Mouse (Mus musculus) stomach, embryonic 14.5 days (tissue): ENCODE results near the gene Efcab5. TPM values are rescaled to one million over a fixed set of nuclear protein-coding genes. Genes with fewer than 3 reads are reported as not detected.
A peak's percentile ranks its signal among the peaks of the same experiment; 100 is the strongest.

ENCODE experiments used
- ATAC-seq: fragments of 200-750 bp; cut with Nextera tagmentation; 2 replicates; pipeline ENCODE4 v1.8.0; 2017; ENCODE audit warnings: low read depth, moderate TSS enrichment; ENCODE audit not compliant: insufficient number of reproducible peaks, insufficient read depth, low FRiP score
- H3K27ac ChIP-seq: fragments of 300-500 bp; sonication (generic); 2 replicates; pipeline ENCODE4 v1.5.1; 2014; ENCODE audit warnings: mild to moderate bottlenecking, low read length, moderate library complexity, mixed read lengths
- H3K27me3 ChIP-seq: fragments of 300-500 bp; sonication (generic); 2 replicates; pipeline ENCODE4 v1.6.1; 2014; ENCODE audit warnings: low read length, control low read depth, mixed read lengths; ENCODE audit not compliant: control insufficient read depth, insufficient read depth
- H3K36me3 ChIP-seq: fragments of 300-500 bp; sonication (generic); 2 replicates; pipeline ENCODE4 v1.6.1; 2014; ENCODE audit warnings: mild to moderate bottlenecking, control low read depth, low read length, moderate library complexity, mixed read lengths; ENCODE audit not compliant: control insufficient read depth, insufficient read depth
- H3K4me1 ChIP-seq: fragments of 300-500 bp; sonication (generic); 2 replicates; pipeline ENCODE4 v1.6.1; 2014; ENCODE audit warnings: low read length, control low read depth, mixed read lengths; ENCODE audit not compliant: control insufficient read depth, insufficient read depth
- H3K4me2 ChIP-seq: fragments of 300-500 bp; sonication (generic); replicated peaks from 2 replicates; pipeline ENCODE4 v1.6.1; 2014; ENCODE audit warnings: low read depth, low read length, control low read depth
- H3K4me3 ChIP-seq: fragments of 300-500 bp; sonication (generic); 2 replicates; pipeline ENCODE4 v1.5.1; 2014; ENCODE audit warnings: low read depth, low read length, control low read depth
- H3K9ac ChIP-seq: fragments of 300-500 bp; sonication (generic); replicated peaks from 2 replicates; pipeline ENCODE4 v1.6.1; 2014; ENCODE audit warnings: low read depth, mild to moderate bottlenecking, control low read depth, low read length, moderate library complexity, mixed read lengths
- H3K9me3 ChIP-seq: fragments of 300-500 bp; sonication (generic); 2 replicates; pipeline ENCODE4 v1.6.1; 2016; ENCODE audit warnings: low read depth, low read length, control low read depth; ENCODE audit not compliant: control insufficient read depth
- WGBS: fragments of 180-500 bp; shearing (Covaris S2); extraction: QIAGEN DNeasy Blood & Tissue Kit; methylation state at CpG from one replicate; pipeline ENCODE4 v1.1.7; 2014; 5-methylcytosine and 5-hydroxymethylcytosine counted together
- polyA plus RNA-seq: library from polyadenylated mRNA; unstranded; fragments of >200 nt; fragmentation: Nextera tagmentation; extraction: Ambion mirVana; gene quantifications from 2 replicates; pipeline ENCODE4 v1.2.1, GENCODE M21; 2014

The Efcab5 gene
- polyA plus RNA-seq, 1 experiment from 2014 or later = 0.36 TPM

GRCm38 (mm10) chr11:77214142-77214692 is 25.4 kb upstream of the Efcab5 start:
- 90% methylated on average over 1 of the region's 1 CpGs for WGBS
- H3K4me2 ChIP-seq = no peak overlapping the region
- H3K27ac ChIP-seq = no peak overlapping the region
- H3K9ac ChIP-seq = no peak overlapping the region
- H3K36me3 ChIP-seq = no peaks in the 10 kb centered on the region
- H3K27me3 ChIP-seq = no peaks in the 10 kb centered on the region
- no peak for ATAC-seq
- H3K9me3 ChIP-seq = no peaks in the 10 kb centered on the region
- H3K4me3 ChIP-seq = no peak overlapping the region
- 0 out of 2 replicates have a peak, but pooled peaks cover 3% of the 10 kb centered on the region for H3K4me1 ChIP-seq

- WGBS = 83% methylated on average over 1 of the region's 1 CpGs
- no peak overlapping the region for H3K4me2 ChIP-seq
- no peak for ATAC-seq
Measured at GRCm38 (mm10) chr11:77200703-77201102, 11.9 kb upstream of the Efcab5 start.

GRCm38 (mm10) chr11:77199636-77200035 is 10.9 kb upstream of the Efcab5 start:
- Histone ChIP-seq H3K36me3 (no peaks in the 10 kb centered on the region), H3K27me3 (no peaks in the 10 kb centered on the region), H3K9ac (no peak overlapping the region), H3K4me2 (no peak overlapping the region), H3K27ac (no peak overlapping the region), H3K4me1 (no peaks in the 10 kb centered on the region), H3K9me3 (no peaks in the 10 kb centered on the region), H3K4me3 (no peak overlapping the region)
- WGBS = 37% methylated on average over 4 of the region's 4 CpGs
- no peak for ATAC-seq

More at GRCm38 (mm10) chr11:77200703-77201102, 11.9 kb upstream of the Efcab5 start:
- Histone ChIP-seq H3K36me3 (no peaks in the 10 kb centered on the region), H3K9me3 (no peaks in the 10 kb centered on the region), H3K9ac (no peak overlapping the region), H3K4me3 (no peak overlapping the region), H3K27me3 (no peaks in the 10 kb centered on the region), H3K4me1 (no peaks in the 10 kb centered on the region), H3K27ac (no peak overlapping the region)

GRCm38 (mm10) chr11:77196181-77197143 is 7.7 kb upstream of the Efcab5 start:
- no peak overlapping the region for H3K4me3 ChIP-seq
- H3K27ac ChIP-seq = no peak overlapping the region; the same call in 1 of the 2 replicates
- WGBS = 41% methylated on average over 4 of the region's 4 CpGs

GRCm38 (mm10) chr11:77195360-77196109 is 6.8 kb upstream of the Efcab5 start:
- no peaks in the 10 kb centered on the region for H3K27me3 ChIP-seq
- WGBS = 76% methylated on average over 11 of the region's 11 CpGs
- no peaks in the 10 kb centered on the region for H3K4me1 ChIP-seq
- H3K9me3 ChIP-seq = no peaks in the 10 kb centered on the region
- H3K36me3 ChIP-seq = no peaks in the 10 kb centered on the region
- H3K4me3 ChIP-seq = no peak overlapping the region
- no peak for ATAC-seq
- no peak overlapping the region for H3K4me2 ChIP-seq
- no peak overlapping the region for H3K9ac ChIP-seq
- H3K27ac ChIP-seq = no peak overlapping the region; the same call in 1 of the 2 replicates

More at GRCm38 (mm10) chr11:77196181-77197143, 7.7 kb upstream of the Efcab5 start:
- Histone ChIP-seq H3K9me3 (no peaks in the 10 kb centered on the region), H3K4me1 (no peaks in the 10 kb centered on the region), H3K36me3 (no peaks in the 10 kb centered on the region), H3K4me2 (no peak overlapping the region), H3K27me3 (no peaks in the 10 kb centered on the region), H3K9ac (no peak overlapping the region)
- ATAC-seq = no peak

- no peak for ATAC-seq
- Histone ChIP-seq H3K4me2 (no peak overlapping the region), H3K4me1 (no peaks in the 10 kb centered on the region), H3K4me3 (no peak overlapping the region), H3K36me3 (no peaks in the 10 kb centered on the region), H3K9ac (no peak overlapping the region), H3K27me3 (no peaks in the 10 kb centered on the region), H3K27ac (no peak overlapping the region), H3K9me3 (no peaks in the 10 kb centered on the region)
- WGBS = 74% methylated on average over 1 of the region's 1 CpGs
Measured at GRCm38 (mm10) chr11:77194762-77195161, 6.0 kb upstream of the Efcab5 start.

GRCm38 (mm10) chr11:77193941-77194553 is 5.3 kb upstream of the Efcab5 start:
- peak; percentile 23; the same call in 1 of the 2 replicates for ATAC-seq

GRCm38 (mm10) chr11:77193410-77193809 is 4.6 kb upstream of the Efcab5 start:
- 73% methylated on average over 5 of the region's 5 CpGs for WGBS
- no peaks in the 10 kb centered on the region for H3K9me3 ChIP-seq
- no peak overlapping the region for H3K9ac ChIP-seq
- no peak overlapping the region for H3K27ac ChIP-seq
- H3K4me2 ChIP-seq = no peak overlapping the region
- H3K36me3 ChIP-seq = no peaks in the 10 kb centered on the region
- no peak for ATAC-seq
- H3K4me1 ChIP-seq = no peaks in the 10 kb centered on the region
- H3K4me3 ChIP-seq = no peak overlapping the region
- H3K27me3 ChIP-seq = no peaks in the 10 kb centered on the region

More at GRCm38 (mm10) chr11:77193941-77194553, 5.3 kb upstream of the Efcab5 start:
- no peaks in the 10 kb centered on the region for H3K9me3 ChIP-seq
- H3K36me3 ChIP-seq = no peaks in the 10 kb centered on the region
- H3K9ac ChIP-seq = no peak overlapping the region
- H3K4me3 ChIP-seq = no peak overlapping the region
- H3K4me1 ChIP-seq = no peaks in the 10 kb centered on the region
- WGBS = 50% methylated on average over 6 of the region's 6 CpGs
- H3K27ac ChIP-seq = no peak overlapping the region
- H3K4me2 ChIP-seq = no peak overlapping the region
- no peaks in the 10 kb centered on the region for H3K27me3 ChIP-seq
